Mouse (Mus musculus): ENCODE data around the gene Alg14.

DNA sequence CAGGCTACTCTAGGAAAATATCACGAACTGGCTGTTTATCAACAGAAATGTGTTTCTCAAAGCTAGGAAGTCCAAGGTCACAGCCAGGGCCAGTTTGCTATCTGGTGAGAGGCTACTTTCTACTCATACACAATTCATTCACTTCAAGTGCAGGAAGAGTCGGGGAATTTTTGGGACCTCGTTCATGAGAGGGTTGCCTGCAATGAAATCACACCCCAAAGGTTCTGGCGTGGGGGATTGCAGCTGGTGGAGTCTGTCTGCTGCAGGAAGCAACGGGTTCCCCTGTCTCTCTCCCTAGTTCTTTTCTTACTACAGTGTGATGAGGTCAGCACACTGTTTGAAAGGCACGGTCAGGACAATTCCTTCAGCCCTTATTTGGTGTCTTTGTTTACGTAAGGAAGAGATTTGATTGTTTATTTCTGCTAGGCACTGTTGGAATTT, 48.8 kb downstream of the Alg14 start:
- TF ChIP-seq POLR2A (IDR thresholded peaks at IDR 0.05; ENCODE audit: insufficient read depth, low read depth, low read length) (no peak), CTCF (IDR thresholded peaks at IDR 0.05; ENCODE audit: insufficient read depth, low read depth, low read length) (no peak)

All from olfactory bulb, adult 2 months (tissue).